Mouse (Mus musculus): ENCODE results near the gene Mfsd4a. TPM values are rescaled to one million over a fixed set of nuclear protein-coding genes. Genes with fewer than 3 reads are reported as not detected.

Gene Mfsd4a
- total RNA-seq, 2 experiments from 2014 or later = 0.25 to 0.52 TPM

- ATAC-seq (replicated peaks; ENCODE audit: poor library complexity) = no peak
Measured at GRCm38 (mm10) chr1:132022107-132022506, 45.8 kb downstream of the Mfsd4a start.

- ATAC-seq (replicated peaks; ENCODE audit: poor library complexity) = no peak
Measured at GRCm38 (mm10) chr1:132019876-132020275, 48.0 kb downstream of the Mfsd4a start.

GRCm38 (mm10) chr1:132016691-132017090 lies 51.2 kb downstream of the Mfsd4a start:
- no peak for ATAC-seq (replicated peaks; ENCODE audit: poor library complexity)

GRCm38 (mm10) chr1:132014800-132015199 lies 53.1 kb downstream of the Mfsd4a start:
- peak; percentile 52; the same call in 1 of the 2 replicates for ATAC-seq (replicated peaks; ENCODE audit: poor library complexity)

GRCm38 (mm10) chr1:132012861-132013260 lies 55.0 kb downstream of the Mfsd4a start:
- no peak for ATAC-seq (replicated peaks; ENCODE audit: poor library complexity)

- ATAC-seq (replicated peaks; ENCODE audit: poor library complexity) = no peak
Measured at GRCm38 (mm10) chr1:132011785-132012184, 56.1 kb downstream of the Mfsd4a start.

GRCm38 (mm10) chr1:132010632-132011501 lies 57.0 kb downstream of the Mfsd4a start:
- peak; percentile 13; the same call in 1 of the 2 replicates for ATAC-seq (replicated peaks; ENCODE audit: poor library complexity)

GRCm38 (mm10) chr1:132008881-132009644 lies 58.8 kb downstream of the Mfsd4a start:
- ATAC-seq (replicated peaks; ENCODE audit: poor library complexity) = no peak

- peak; percentile 69 for ATAC-seq (replicated peaks; ENCODE audit: poor library complexity)
Measured at GRCm38 (mm10) chr1:132007828-132008827, 59.7 kb downstream of the Mfsd4a start.

GRCm38 (mm10) chr1:132007282-132007815 lies 60.5 kb downstream of the Mfsd4a start, which contains the start of gene Elk4:
TSS of gene Elk4 (plus strand) at chr1:132007607.
- ATAC-seq (replicated peaks; ENCODE audit: poor library complexity) = peak; percentile 57

- ATAC-seq (replicated peaks; ENCODE audit: poor library complexity) = no peak
Measured at GRCm38 (mm10) chr1:132006721-132007120, 61.1 kb downstream of the Mfsd4a start.

- no peak for ATAC-seq (replicated peaks; ENCODE audit: poor library complexity)
Measured at GRCm38 (mm10) chr1:132006046-132006445, 61.8 kb downstream of the Mfsd4a start.

- ATAC-seq (replicated peaks; ENCODE audit: poor library complexity) = no peak
Measured at GRCm38 (mm10) chr1:132005466-132005865, 62.4 kb downstream of the Mfsd4a start.

GRCm38 (mm10) chr1:132004574-132005180 lies 63.2 kb downstream of the Mfsd4a start:
- no peak for ATAC-seq (replicated peaks; ENCODE audit: poor library complexity)

- ATAC-seq (replicated peaks; ENCODE audit: poor library complexity) = no peak
Measured at GRCm38 (mm10) chr1:132003817-132004216, 64.0 kb downstream of the Mfsd4a start.

- no peak for ATAC-seq (replicated peaks; ENCODE audit: poor library complexity)
Measured at GRCm38 (mm10) chr1:132003111-132003510, 64.8 kb downstream of the Mfsd4a start.

GRCm38 (mm10) chr1:132001880-132002330 lies 66.0 kb downstream of the Mfsd4a start:
- ATAC-seq (replicated peaks; ENCODE audit: poor library complexity) = peak; percentile 81

GRCm38 (mm10) chr1:132000506-132000905 lies 67.4 kb downstream of the Mfsd4a start:
- peak; percentile 26 for ATAC-seq (replicated peaks; ENCODE audit: poor library complexity)

GRCm38 (mm10) chr1:131995062-131995461 lies 72.8 kb downstream of the Mfsd4a start:
- peak; percentile 88 for ATAC-seq (replicated peaks; ENCODE audit: poor library complexity)

Measured in megakaryocyte progenitor cell, adult 5-6 weeks (primary cell).